Mouse (Mus musculus): ENCODE data around the gene Itgb6.

The Itgb6 gene

GRCm38 (mm10) chr2:60722514-60722913 lies at the start of gene Itgb6:
Gene Itgb6, minus strand, starts transcription at chr2:60722643.
- no peak for DNase-seq

GRCm38 (mm10) chr2:60766420-60766819 lies 44.0 kb upstream of the Itgb6 start:
- DNase-seq: no peak

GRCm38 (mm10) chr2:60756218-60756617 lies 33.8 kb upstream of the Itgb6 start:
- no peak for DNase-seq

GRCm38 (mm10) chr2:60755101-60755500 lies 32.7 kb upstream of the Itgb6 start:
- DNase-seq: no peak

- DNase-seq: no peak
Measured at GRCm38 (mm10) chr2:60751274-60751673, 28.8 kb upstream of the Itgb6 start.

GRCm38 (mm10) chr2:60750591-60750990 lies 28.1 kb upstream of the Itgb6 start:
- no peak for DNase-seq

- DNase-seq: no peak
Measured at GRCm38 (mm10) chr2:60748585-60748984, 26.1 kb upstream of the Itgb6 start.

GRCm38 (mm10) chr2:60747590-60747989 lies 25.1 kb upstream of the Itgb6 start:
- DNase-seq: no peak

GRCm38 (mm10) chr2:60744674-60745073 lies 22.2 kb upstream of the Itgb6 start:
- DNase-seq: no peak

GRCm38 (mm10) chr2:60739389-60740137 lies 17.1 kb upstream of the Itgb6 start:
- DNase-seq: no peak

- DNase-seq: peak; percentile 2
Measured at GRCm38 (mm10) chr2:60730929-60731328, 8.5 kb upstream of the Itgb6 start.

- DNase-seq: peak; percentile 50
Measured at GRCm38 (mm10) chr2:60730024-60730423, 7.6 kb upstream of the Itgb6 start.

GRCm38 (mm10) chr2:60728902-60729585 lies 6.6 kb upstream of the Itgb6 start:
- DNase-seq: peak; percentile 23

GRCm38 (mm10) chr2:60724660-60725059 lies 2.2 kb upstream of the Itgb6 start:
- no peak for DNase-seq

- no peak for DNase-seq
Measured at GRCm38 (mm10) chr2:60722967-60723366, 524 bp upstream of the Itgb6 start.

GRCm38 (mm10) chr2:60720906-60721305 lies 1.5 kb downstream of the Itgb6 start:
- no peak for DNase-seq

GRCm38 (mm10) chr2:60720205-60720604 lies 2.2 kb downstream of the Itgb6 start:
- peak; percentile 70 for DNase-seq

- peak; percentile 54 for DNase-seq
Measured at GRCm38 (mm10) chr2:60717348-60717747, 5.1 kb downstream of the Itgb6 start.

- no peak for DNase-seq
Measured at GRCm38 (mm10) chr2:60716549-60716948, 5.9 kb downstream of the Itgb6 start.

GRCm38 (mm10) chr2:60715771-60716170 lies 6.7 kb downstream of the Itgb6 start:
- no peak for DNase-seq

GRCm38 (mm10) chr2:60714971-60715502 lies 7.4 kb downstream of the Itgb6 start:
- no peak for DNase-seq

- DNase-seq: no peak
Measured at GRCm38 (mm10) chr2:60714475-60714874, 8.0 kb downstream of the Itgb6 start.

GRCm38 (mm10) chr2:60713857-60714256 lies 8.6 kb downstream of the Itgb6 start:
- DNase-seq: peak; percentile 66

- DNase-seq: no peak
Measured at GRCm38 (mm10) chr2:60712891-60713290, 9.6 kb downstream of the Itgb6 start.

Data from kidney, adult 18-20 months (tissue).